Mouse (Mus musculus) kidney, postnatal 0 days (tissue): ENCODE measurements at regions not wholly inside any gene's neighbourhood (a gene's known extent, or its start where the extent isn't known, plus 50 kb on each side); places are given as distances from the start of the nearest gene placed in this dataset.
A peak's percentile ranks its signal among the peaks of the same experiment; 100 is the strongest.

Source experiments
- ATAC-seq: fragments of 200-750 bp; cut with Nextera tagmentation; replicated peaks from 2 replicates; pipeline ENCODE4 v1.8.0; 2017; ENCODE audit warnings: low read depth, moderate number of reproducible peaks, moderate TSS enrichment, moderate library complexity; ENCODE audit not compliant: low FRiP score
- DNase-seq: peaks from one replicate; pipeline ENCODE4 v3.0.0-alpha.2; 2016; ENCODE audit warnings: low spot score
- H3K27ac ChIP-seq: fragments of 300-500 bp; sonication (generic); 2 replicates; pipeline ENCODE4 v1.5.1; 2014; ENCODE audit warnings: mild to moderate bottlenecking
- H3K27me3 ChIP-seq: fragments of 300-500 bp; sonication (generic); 2 replicates; pipeline ENCODE4 v1.6.1; 2014; ENCODE audit warnings: low read length, mixed read lengths; ENCODE audit not compliant: insufficient read depth
- H3K36me3 ChIP-seq: fragments of 300-500 bp; sonication (generic); 2 replicates; pipeline ENCODE4 v1.6.1; 2014; ENCODE audit warnings: low read length, mixed read lengths; ENCODE audit not compliant: insufficient read depth
- H3K4me1 ChIP-seq: fragments of 300-500 bp; sonication (generic); replicated peaks from 2 replicates; pipeline ENCODE4 v1.6.1; 2014; ENCODE audit warnings: antibody characterized with exemption, low read length, mixed read lengths; ENCODE audit not compliant: insufficient read depth
- H3K4me2 ChIP-seq: fragments of 300-500 bp; sonication (generic); 2 replicates; pipeline ENCODE4 v1.6.1; 2014; ENCODE audit warnings: mild to moderate bottlenecking, low read length, moderate library complexity, mixed read lengths
- H3K4me3 ChIP-seq: fragments of 300-500 bp; sonication (generic); replicated peaks from 2 replicates; pipeline ENCODE4 v1.5.1; 2014; ENCODE audit warnings: low read depth, low read length
- H3K9ac ChIP-seq: fragments of 300-500 bp; sonication (generic); 2 replicates; pipeline ENCODE4 v1.6.1; 2014; ENCODE audit warnings: low read depth, low read length
- H3K9me3 ChIP-seq: fragments of 300-500 bp; sonication (generic); replicated peaks from 2 replicates; pipeline ENCODE4 v1.6.1; 2016; ENCODE audit warnings: low read length, inconsistent platforms, mixed read lengths
- CTCF ChIP-seq: IDR thresholded peaks from 2 replicates; pipeline ENCODE4 v1.5.1; 2016; ENCODE audit warnings: antibody characterized with exemption, low read depth, mild to moderate bottlenecking, moderate library complexity
- WGBS: fragments of 180-500 bp; shearing (Covaris S2); extraction: QIAGEN DNeasy Blood & Tissue Kit; methylation state at CpG from one replicate; pipeline ENCODE4 v1.1.7; 2014; 5-methylcytosine and 5-hydroxymethylcytosine counted together

- Histone ChIP-seq H3K27ac (no peak overlapping the region), H3K4me1 (no peaks in the 10 kb centered on the region), H3K4me3 (no peak overlapping the region), H3K4me2 (no peak overlapping the region), H3K36me3 (no peaks in the 10 kb centered on the region), H3K9ac (no peak overlapping the region), H3K9me3 (no peaks in the 10 kb centered on the region), H3K27me3 (no peaks in the 10 kb centered on the region)
- no peak for ATAC-seq
- 70% methylated on average over 18 of the region's 18 CpGs for WGBS
- DNase-seq = no peak
- TF ChIP-seq CTCF = no peak
Observed at GRCm38 (mm10) chr13:29109064-29109856, 155.7 kb upstream of the Sox4 start.

GRCm38 (mm10) chr13:29108214-29108613 lies 154.7 kb upstream of the Sox4 start:
- ATAC-seq (no peak), DNase-seq (no peak)
- H3K9ac ChIP-seq = no peak overlapping the region
- H3K4me1 ChIP-seq = no peaks in the 10 kb centered on the region
- no peak for TF ChIP-seq CTCF
- no peaks in the 10 kb centered on the region for H3K27me3 ChIP-seq
- H3K36me3 ChIP-seq = no peaks in the 10 kb centered on the region
- no peak overlapping the region for H3K27ac ChIP-seq
- no peak overlapping the region for H3K4me3 ChIP-seq
- H3K4me2 ChIP-seq = no peak overlapping the region
- H3K9me3 ChIP-seq = no peaks in the 10 kb centered on the region
- 88% methylated on average over 6 of the region's 6 CpGs for WGBS

- Histone ChIP-seq H3K4me2 (no peak overlapping the region), H3K27ac (no peak overlapping the region), H3K9me3 (no peaks in the 10 kb centered on the region), H3K27me3 (no peaks in the 10 kb centered on the region), H3K9ac (no peak overlapping the region), H3K36me3 (no peaks in the 10 kb centered on the region), H3K4me3 (no peak overlapping the region), H3K4me1 (no peaks in the 10 kb centered on the region)
- ATAC-seq = no peak
- TF ChIP-seq CTCF = no peak
- WGBS = 79% methylated on average over 5 of the region's 5 CpGs
- DNase-seq = no peak
Observed at GRCm38 (mm10) chr13:29092166-29092565, 138.7 kb upstream of the Sox4 start.

GRCm38 (mm10) chr13:29086854-29087253 lies 133.3 kb upstream of the Sox4 start:
- no peak overlapping the region for H3K4me2 ChIP-seq
- H3K9me3 ChIP-seq = no peaks in the 10 kb centered on the region
- ATAC-seq = no peak
- no peaks in the 10 kb centered on the region for H3K36me3 ChIP-seq
- H3K27ac ChIP-seq = no peak overlapping the region
- no peak for DNase-seq
- no peak overlapping the region for H3K9ac ChIP-seq
- no peak for TF ChIP-seq CTCF
- no peak overlapping the region for H3K4me3 ChIP-seq
- no peaks in the 10 kb centered on the region for H3K4me1 ChIP-seq
- WGBS = 82% methylated on average over 5 of the region's 5 CpGs
- no peaks in the 10 kb centered on the region for H3K27me3 ChIP-seq

- TF ChIP-seq CTCF = no peak
- Histone ChIP-seq H3K4me2 (no peak overlapping the region), H3K27me3 (no peaks in the 10 kb centered on the region), H3K36me3 (no peaks in the 10 kb centered on the region), H3K4me1 (no peaks in the 10 kb centered on the region), H3K9ac (no peak overlapping the region), H3K27ac (no peak overlapping the region), H3K9me3 (no peaks in the 10 kb centered on the region), H3K4me3 (no peak overlapping the region)
- 30% methylated on average over 2 of the region's 2 CpGs for WGBS
- ATAC-seq (no peak), DNase-seq (peak; percentile 27)
Observed at GRCm38 (mm10) chr13:29081064-29081463, 127.6 kb upstream of the Sox4 start.

- Histone ChIP-seq H3K9me3 (no peaks in the 10 kb centered on the region), H3K27me3 (no peaks in the 10 kb centered on the region), H3K9ac (no peak overlapping the region), H3K27ac (no peak overlapping the region), H3K4me3 (no peak overlapping the region), H3K4me1 (no peaks in the 10 kb centered on the region), H3K4me2 (no peak overlapping the region), H3K36me3 (no peaks in the 10 kb centered on the region)
- WGBS = 92% methylated on average over 10 of the region's 10 CpGs
- no peak for DNase-seq
- ATAC-seq = no peak
- no peak for TF ChIP-seq CTCF
Observed at GRCm38 (mm10) chr13:29079841-29080240, 126.3 kb upstream of the Sox4 start.

GRCm38 (mm10) chr13:29073630-29074029 lies 120.1 kb upstream of the Sox4 start:
- H3K36me3 ChIP-seq = no peaks in the 10 kb centered on the region
- no peak overlapping the region for H3K27ac ChIP-seq
- no peaks in the 10 kb centered on the region for H3K27me3 ChIP-seq
- H3K9me3 ChIP-seq = no peaks in the 10 kb centered on the region
- WGBS = 85% methylated on average over 2 of the region's 2 CpGs
- H3K4me2 ChIP-seq = no peak overlapping the region
- no peaks in the 10 kb centered on the region for H3K4me1 ChIP-seq
- ATAC-seq = no peak
- TF ChIP-seq CTCF = no peak
- no peak overlapping the region for H3K9ac ChIP-seq
- H3K4me3 ChIP-seq = no peak overlapping the region
- DNase-seq = no peak
